Mouse (Mus musculus) kidney, postnatal 25 days (tissue): ENCODE results near the gene Med12l.
A peak's percentile ranks its signal among the peaks of the same experiment; 100 is the strongest.

ENCODE experiments used
- DNase-seq, 2 experiments: peaks; one replicate each; pipeline ENCODE4 v3.0.0; 2021; ENCODE audit warnings: mixed read lengths in 2 of 2

Med12l gene

GRCm38 (mm10) chr3:59261709-59262472, 256.3 kb downstream of the Med12l start:
- DNase-seq = no peak

GRCm38 (mm10) chr3:59262704-59263103, 257.1 kb downstream of the Med12l start, which contains the start of gene P2ry12:
Gene P2ry12 (minus strand): TSS chr3:59262871.
- no peak for DNase-seq

- DNase-seq = no peak
Observed at GRCm38 (mm10) chr3:59263417-59263816, 257.8 kb downstream of the Med12l start.

GRCm38 (mm10) chr3:59263988-59264387, 258.4 kb downstream of the Med12l start:
- no peak for DNase-seq

- DNase-seq = no peak
Observed at GRCm38 (mm10) chr3:59270811-59271210, 265.2 kb downstream of the Med12l start.

GRCm38 (mm10) chr3:59277502-59278253, 272.1 kb downstream of the Med12l start:
- DNase-seq = no peak

GRCm38 (mm10) chr3:59278254-59278533, 272.6 kb downstream of the Med12l start:
- DNase-seq = no peak

- no peak for DNase-seq
Observed at GRCm38 (mm10) chr3:59278620-59279019, 273.0 kb downstream of the Med12l start.

GRCm38 (mm10) chr3:59290551-59290950, 284.9 kb downstream of the Med12l start:
- no peak for DNase-seq

- no peak for DNase-seq
Observed at GRCm38 (mm10) chr3:59293437-59294199, 288.0 kb downstream of the Med12l start.

- DNase-seq = no peak
Observed at GRCm38 (mm10) chr3:59295699-59296562, 290.3 kb downstream of the Med12l start.

GRCm38 (mm10) chr3:59296563-59297130, 291.0 kb downstream of the Med12l start:
- no peak for DNase-seq

- no peak for DNase-seq
Observed at GRCm38 (mm10) chr3:59297653-59298052, 292.0 kb downstream of the Med12l start.

GRCm38 (mm10) chr3:59304944-59305343, 299.3 kb downstream of the Med12l start:
- no peak for DNase-seq

GRCm38 (mm10) chr3:59305518-59305917, 299.9 kb downstream of the Med12l start:
- DNase-seq = no peak

- no peak for DNase-seq
Observed at GRCm38 (mm10) chr3:59312610-59313009, 307.0 kb downstream of the Med12l start.

GRCm38 (mm10) chr3:59316077-59316476, 310.5 kb downstream of the Med12l start:
- no peak for DNase-seq

- DNase-seq = peak; percentile 53 to 76
Observed at GRCm38 (mm10) chr3:59321278-59321876, 315.8 kb downstream of the Med12l start.

GRCm38 (mm10) chr3:59328526-59328925, 322.9 kb downstream of the Med12l start:
- DNase-seq = no peak

GRCm38 (mm10) chr3:59341647-59342427, 336.2 kb downstream of the Med12l start:
- DNase-seq = no peak

- DNase-seq = peak in 1 of 2 experiments; percentile 14
Observed at GRCm38 (mm10) chr3:59343026-59343425, 337.4 kb downstream of the Med12l start.
